ENCODE assay signal across 9 mouse cellular contexts in the genomic region with DNA sequence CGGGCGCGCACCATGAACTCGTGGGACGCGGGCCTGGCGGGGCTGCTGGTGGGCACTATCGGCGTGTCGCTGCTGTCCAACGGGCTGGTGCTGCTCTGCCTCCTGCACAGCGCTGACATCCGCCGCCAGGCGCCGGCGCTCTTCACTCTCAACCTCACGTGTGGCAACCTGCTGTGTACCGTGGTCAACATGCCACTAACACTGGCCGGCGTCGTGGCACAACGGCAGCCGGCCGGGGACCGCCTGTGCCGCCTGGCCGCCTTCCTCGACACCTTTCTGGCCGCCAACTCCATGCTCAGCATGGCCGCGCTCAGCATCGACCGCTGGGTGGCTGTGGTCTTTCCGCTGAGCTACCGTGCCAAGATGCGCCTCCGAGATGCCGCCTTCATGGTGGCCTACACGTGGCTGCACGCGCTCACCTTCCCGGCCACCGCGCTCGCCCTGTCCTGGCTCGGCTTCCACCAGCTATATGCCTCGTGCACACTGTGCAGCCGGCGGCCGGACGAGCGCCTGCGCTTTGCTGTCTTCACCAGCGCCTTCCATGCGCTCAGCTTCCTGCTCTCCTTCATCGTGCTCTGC. TPM values are rescaled to one million over a fixed set of nuclear protein-coding genes. Genes with fewer than 3 reads are reported as not detected.
A peak's percentile ranks its signal among the peaks of the same experiment; 100 is the strongest.
DNase-seq lines count a peak whose midpoint lies in the region; ATAC-seq and TF ChIP-seq lines count a peak whose summit lies in the region.
"Had no signal": no experiment of that assay in that cellular context is flagged by ENCODE, and none has a peak within 500 bp of the region (broad histone marks: within the 10 kb centered on the region; RNA-seq: fewer than 3 reads in every experiment).

No protein-coding gene starts in this region.

- intact Hi-C loops in gastrocnemius, postnatal 36 days (cut with DNase I) = no loop called here

- peaks cover 31% of the 10 kb centered on the region for H3K27me3 ChIP-seq in hindbrain, embryonic 14.5 days (ENCODE audit: control insufficient read depth, insufficient read depth, low read length)
- H3K27me3 ChIP-seq in midbrain, embryonic 14.5 days (ENCODE audit: control insufficient read depth, insufficient read depth, low read length) = peaks cover 17% of the 10 kb centered on the region; the same call in 1 of the 2 replicates
- H3K27me3 ChIP-seq in liver, postnatal 0 days (ENCODE audit: insufficient read depth, low read length) = peaks cover 18% of the 10 kb centered on the region

- peak overlapping the region; percentile 64 for H3K4me3 ChIP-seq in hindbrain, embryonic 14.5 days (replicated peaks; ENCODE audit: low read length)
- peak overlapping the region; percentile 52 for H3K4me3 ChIP-seq in midbrain, embryonic 14.5 days (replicated peaks; ENCODE audit: low read depth, low read length)
- no peak overlapping the region for H3K4me3 ChIP-seq in liver, postnatal 0 days (ENCODE audit: low read depth, low read length)

- H3K9me3 ChIP-seq in hindbrain, embryonic 14.5 days (ENCODE audit: control insufficient read depth, low read length) = no peaks in the 10 kb centered on the region
- H3K9me3 ChIP-seq in midbrain, embryonic 14.5 days (ENCODE audit: control insufficient read depth, low read length) = no peaks in the 10 kb centered on the region
- no peaks in the 10 kb centered on the region for H3K9me3 ChIP-seq in liver, postnatal 0 days (ENCODE audit: low read length)

- TF ChIP-seq CTCF in brain, embryonic 14.5 days (IDR thresholded peaks at IDR 0.05; ENCODE audit: borderline replicate concordance, extremely low read depth, insufficient read depth, insufficient read length) = no peak
- no peak for TF ChIP-seq CTCF in liver, postnatal 0 days (IDR thresholded peaks at IDR 0.05; ENCODE audit: low read depth)

- no peaks in the 10 kb centered on the region for H3K36me3 ChIP-seq in hindbrain, embryonic 14.5 days (replicated peaks; ENCODE audit: control insufficient read depth, insufficient read depth)
- no peaks in the 10 kb centered on the region for H3K36me3 ChIP-seq in midbrain, embryonic 14.5 days (ENCODE audit: control insufficient read depth, insufficient read depth, low read length)
- H3K36me3 ChIP-seq in liver, postnatal 0 days (replicated peaks; ENCODE audit: insufficient read depth, low read length) = no peaks in the 10 kb centered on the region

- H3K27ac ChIP-seq in hindbrain, embryonic 14.5 days = peak overlapping the region; percentile 85
- peak overlapping the region; percentile 84 for H3K27ac ChIP-seq in midbrain, embryonic 14.5 days (replicated peaks; ENCODE audit: low read depth, low read length)
- no peak overlapping the region for H3K27ac ChIP-seq in liver, postnatal 0 days (ENCODE audit: low read depth)

- no peak for TF ChIP-seq EP300 in liver, postnatal 0 days (IDR thresholded peaks at IDR 0.05; ENCODE audit: low read depth)

- no peak for TF ChIP-seq POLR2A in brain, embryonic 14.5 days (IDR thresholded peaks at IDR 0.05; ENCODE audit: borderline replicate concordance, extremely low read depth, insufficient read depth, insufficient read length, poor library complexity, severe bottlenecking)

- H3K4me2 ChIP-seq in hindbrain, embryonic 14.5 days (replicated peaks) = peak overlapping the region; percentile 83
- peak overlapping the region; percentile 74 for H3K4me2 ChIP-seq in midbrain, embryonic 14.5 days (ENCODE audit: low read length)
- no peak overlapping the region for H3K4me2 ChIP-seq in liver, postnatal 0 days (ENCODE audit: low read depth, low read length)

- 5% methylated on average over 55 of the region's 57 CpGs for WGBS in hindbrain, embryonic 14.5 days
- 4% methylated on average over 57 of the region's 57 CpGs for WGBS in midbrain, embryonic 14.5 days
- 11% methylated on average over 47 of the region's 57 CpGs for WGBS in liver, postnatal 0 days (ENCODE audit: insufficient replicate concordance)

- peak overlapping the region; percentile 88 for H3K9ac ChIP-seq in hindbrain, embryonic 14.5 days
- peak overlapping the region; percentile 70 for H3K9ac ChIP-seq in midbrain, embryonic 14.5 days (replicated peaks; ENCODE audit: low read length)
- no peak overlapping the region for H3K9ac ChIP-seq in liver, postnatal 0 days (replicated peaks)

- peak; percentile 8 for DNase-seq in gastrocnemius, postnatal 10 days
- DNase-seq in gastrocnemius, postnatal 36 days = no peak
- peak; percentile 60 for DNase-seq in brain, embryonic 14.5 days (ENCODE audit: low read depth)
- no peak for DNase-seq in hindbrain, embryonic 14.5 days (ENCODE audit: low spot score)
- peak; percentile 61 for DNase-seq in midbrain, embryonic 14.5 days
- no peak for DNase-seq in adrenal gland, postnatal 14 days
- no peak for DNase-seq in spleen, postnatal 10 days (ENCODE audit: low spot score in 2 of 2)
- no peak for DNase-seq in liver, postnatal 0 days

- peaks cover 15% of the 10 kb centered on the region; the same call in 1 of the 2 replicates for H3K4me1 ChIP-seq in hindbrain, embryonic 14.5 days (replicated peaks; ENCODE audit: control insufficient read depth, insufficient read depth, low read length)
- peaks cover 10% of the 10 kb centered on the region; the same call in 1 of the 2 replicates for H3K4me1 ChIP-seq in midbrain, embryonic 14.5 days (ENCODE audit: control insufficient read depth, insufficient read depth, low read length)
- no peaks in the 10 kb centered on the region for H3K4me1 ChIP-seq in liver, postnatal 0 days (ENCODE audit: insufficient read depth)

- ATAC-seq in hindbrain, embryonic 14.5 days (ENCODE audit: low FRiP score) = peak; percentile 60; the same call in 1 of the 2 replicates
- ATAC-seq in midbrain, embryonic 14.5 days (ENCODE audit: low FRiP score, low TSS enrichment) = peak; percentile 34
- no peak for ATAC-seq in liver, postnatal 0 days

RNA-seq across cellular contexts. Expression of gene Gpr26, which starts 0.7 kb away (rescaled TPM):
- under 1 TPM; 0.07 to 0.14 TPM for total RNA-seq in gastrocnemius, postnatal 10 days (2021)
- total RNA-seq in gastrocnemius, postnatal 36 days (2021) = not detected
- 11.4 and 12.0 TPM in 2 replicates for polyA plus RNA-seq in brain, embryonic 14.5 days (2012; rRNA removed)
- 2.5 and 3.5 TPM in 2 replicates for polyA plus RNA-seq in hindbrain, embryonic 14.5 days (2014; fragmentation: Nextera tagmentation; extraction: Ambion mirVana)
- 2.6 and 3.2 TPM in 2 replicates for polyA plus RNA-seq in midbrain, embryonic 14.5 days (2014; fragmentation: Nextera tagmentation; extraction: Ambion mirVana)
- 0.04 TPM in 1 of 2 replicates, not detected in the other for total RNA-seq in adrenal gland, postnatal 14 days (2021)
- not detected in 2 replicates for polyA plus RNA-seq in liver, postnatal 0 days (2015; fragmentation: Nextera tagmentation; extraction: Ambion mirVana)
- polyA plus RNA-seq: liver, embryonic 16.5 days had no signal

Comparison
In these comparisons a context has a peak if more than half of its experiments do, and no peak if none do; other contexts are left out.
1. DNase-seq: peak in gastrocnemius, postnatal 10 days (single experiment), brain, embryonic 14.5 days (single experiment) and midbrain, embryonic 14.5 days (single experiment); none in gastrocnemius, postnatal 36 days (0 of 2), hindbrain, embryonic 14.5 days (single experiment), adrenal gland, postnatal 14 days (single experiment), spleen, postnatal 10 days (0 of 2) and liver, postnatal 0 days (single experiment).